Mouse (Mus musculus) liver, postnatal 0 days (tissue): Measurements from ENCODE around the gene Elovl4. TPM values are rescaled to one million over a fixed set of nuclear protein-coding genes. Genes with fewer than 3 reads are reported as not detected.

Source experiments
- ATAC-seq: fragments of 200-750 bp; cut with Nextera tagmentation; 2 replicates; pipeline ENCODE4 v1.8.0; 2017; ENCODE audit warnings: mild to moderate bottlenecking, moderate library complexity
- DNase-seq: peaks from one replicate; pipeline ENCODE4 v3.0.0-alpha.2; 2016
- H3K27ac ChIP-seq: fragments of 300-500 bp; sonication (generic); 2 replicates; pipeline ENCODE4 v1.5.1; 2014; ENCODE audit warnings: antibody characterized with exemption, moderate library complexity, mild to moderate bottlenecking, low read depth
- H3K27me3 ChIP-seq: fragments of 300-500 bp; sonication (generic); 2 replicates; pipeline ENCODE4 v1.6.1; 2014; ENCODE audit warnings: low read length, control low read depth, mixed read lengths; ENCODE audit not compliant: insufficient read depth
- H3K36me3 ChIP-seq: fragments of 300-500 bp; sonication (generic); replicated peaks from 2 replicates; pipeline ENCODE4 v1.6.1; 2014; ENCODE audit warnings: mild to moderate bottlenecking, control low read depth, low read length, moderate library complexity, mixed read lengths; ENCODE audit not compliant: insufficient read depth
- H3K4me1 ChIP-seq: fragments of 300-500 bp; sonication (generic); 2 replicates; pipeline ENCODE4 v1.6.1; 2014; ENCODE audit warnings: antibody characterized with exemption, mild to moderate bottlenecking, control low read depth; ENCODE audit not compliant: insufficient read depth
- H3K4me2 ChIP-seq: fragments of 300-500 bp; sonication (generic); 2 replicates; pipeline ENCODE4 v1.6.1; 2014; ENCODE audit warnings: low read depth, mild to moderate bottlenecking, low read length, moderate library complexity, mixed read lengths
- H3K4me3 ChIP-seq: fragments of 300-500 bp; sonication (generic); 2 replicates; pipeline ENCODE4 v1.5.1; 2014; ENCODE audit warnings: low read depth, low read length
- H3K9ac ChIP-seq: fragments of 300-500 bp; sonication (generic); replicated peaks from 2 replicates; pipeline ENCODE4 v1.6.1; 2014; ENCODE audit warnings: mild to moderate bottlenecking, moderate library complexity
- H3K9me3 ChIP-seq: fragments of 300-500 bp; sonication (generic); 2 replicates; pipeline ENCODE4 v1.6.1; 2016; ENCODE audit warnings: mild to moderate bottlenecking, control low read depth, low read length, mixed read lengths
- CTCF ChIP-seq: sonication (generic); IDR thresholded peaks from 2 replicates; pipeline ENCODE4 v1.5.1; 2016; ENCODE audit warnings: antibody characterized with exemption, low read depth
- EP300 ChIP-seq: IDR thresholded peaks from 2 replicates; pipeline ENCODE4 v1.6.1; 2016; ENCODE audit warnings: antibody characterized with exemption, low read depth, mild to moderate bottlenecking
- WGBS: fragments of 180-500 bp; shearing (Covaris S2); extraction: QIAGEN DNeasy Blood & Tissue Kit; methylation state at CpG from one replicate; pipeline ENCODE4 v1.1.7; 2014; ENCODE audit not compliant: insufficient replicate concordance; 5-methylcytosine and 5-hydroxymethylcytosine counted together
- polyA plus RNA-seq: library from polyadenylated mRNA; unstranded; fragments of >200 nt; fragmentation: Nextera tagmentation; extraction: Ambion mirVana; gene quantifications from 2 replicates; pipeline ENCODE4 v1.2.1, GENCODE M21; 2015

Gene Elovl4
- polyA plus RNA-seq: 0.04 and 0.09 TPM in 2 replicates

DNA sequence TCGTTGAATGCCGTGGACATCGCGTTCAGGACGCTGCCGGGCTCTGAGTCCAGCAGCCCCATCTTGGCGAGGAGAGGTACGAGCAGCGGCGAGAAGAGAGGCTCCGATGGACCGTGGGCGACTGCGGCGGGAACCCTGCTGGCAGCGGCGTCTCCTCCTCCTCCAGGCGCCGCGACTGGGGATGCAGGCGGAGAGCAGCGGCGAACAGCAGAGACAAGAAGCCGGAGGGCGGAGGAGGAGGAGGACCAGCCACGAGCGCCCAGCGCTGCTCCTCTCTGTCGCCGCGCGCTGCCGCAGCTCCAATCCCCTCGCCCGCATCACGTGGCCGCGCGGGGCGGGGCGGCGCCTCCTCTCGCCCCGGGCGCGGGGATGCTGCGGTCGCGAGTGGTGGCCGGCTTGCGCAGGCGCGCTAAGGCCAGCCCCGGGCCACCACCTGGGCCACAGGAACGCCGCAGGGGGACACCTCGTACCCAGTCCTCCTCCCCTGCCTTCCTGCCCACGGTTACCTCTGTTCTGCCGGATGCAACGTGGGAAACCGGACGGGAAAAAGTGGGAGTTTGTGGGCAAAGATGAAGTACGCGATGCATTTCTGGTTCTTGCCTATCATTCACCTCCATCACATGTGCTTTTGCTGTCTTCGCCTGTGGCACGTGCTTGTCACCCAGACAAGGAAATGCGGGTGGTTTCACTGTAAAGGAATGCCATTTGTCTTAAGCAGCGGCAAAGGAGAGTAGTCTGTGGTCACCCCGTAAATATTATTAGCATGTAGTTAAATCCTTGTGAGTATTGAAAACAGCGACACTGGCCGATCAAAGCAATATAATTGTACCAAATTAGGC is at the start of gene Elovl4:
TSS of gene Elovl4 (minus strand) at position 301 of the 839 bp plus-strand sequence.
- ATAC-seq (peak; percentile 40), DNase-seq (peak; percentile 20)
- H3K27me3 ChIP-seq: peaks cover 41% of the 10 kb centered on the region
- TF ChIP-seq EP300 (no peak), CTCF (no peak)
- no peak within 1 kb of the TSS for H3K27ac ChIP-seq
- H3K36me3 ChIP-seq: no peaks in the 10 kb centered on the region
- no peaks in the 10 kb centered on the region for H3K9me3 ChIP-seq
- WGBS: 3% methylated on average over 63 of the region's 71 CpGs
- peak within 1 kb of the TSS; percentile 71 for H3K4me2 ChIP-seq
- no peak within 1 kb of the TSS; the same call in 1 of the 2 replicates for H3K9ac ChIP-seq
- H3K4me3 ChIP-seq: peak within 1 kb of the TSS; percentile 52
- peaks cover 10% of the 10 kb centered on the region for H3K4me1 ChIP-seq

DNA sequence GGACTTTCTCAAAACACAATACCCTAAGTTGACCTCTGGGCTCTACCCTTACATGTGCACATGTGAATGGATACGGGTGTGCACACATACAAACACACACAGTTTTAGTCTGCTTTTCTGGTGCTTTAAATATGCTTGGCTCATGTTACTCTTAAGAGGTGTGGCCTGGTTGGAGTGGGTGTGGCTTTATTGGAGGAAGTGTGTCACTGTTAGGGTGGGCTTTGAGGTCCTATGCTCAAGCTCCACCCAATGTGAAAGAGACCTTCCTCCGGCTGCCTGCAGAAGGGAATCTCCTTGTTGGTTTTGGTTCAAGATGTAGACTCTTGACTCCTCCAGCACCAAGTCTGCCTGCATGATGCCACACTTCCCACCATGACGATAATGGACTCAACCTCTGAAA is 46.4 kb upstream of the Elovl4 start:
- 91% methylated on average over 3 of the region's 3 CpGs for WGBS
- Histone ChIP-seq H3K4me2 (no peak overlapping the region), H3K4me1 (no peaks in the 10 kb centered on the region), H3K36me3 (peaks cover 27% of the 10 kb centered on the region), H3K4me3 (no peak overlapping the region), H3K9me3 (no peaks in the 10 kb centered on the region), H3K27ac (no peak overlapping the region), H3K27me3 (no peaks in the 10 kb centered on the region), H3K9ac (no peak overlapping the region)
- TF ChIP-seq EP300 (no peak), CTCF (no peak)
- DNase-seq (no peak), ATAC-seq (no peak)

DNA sequence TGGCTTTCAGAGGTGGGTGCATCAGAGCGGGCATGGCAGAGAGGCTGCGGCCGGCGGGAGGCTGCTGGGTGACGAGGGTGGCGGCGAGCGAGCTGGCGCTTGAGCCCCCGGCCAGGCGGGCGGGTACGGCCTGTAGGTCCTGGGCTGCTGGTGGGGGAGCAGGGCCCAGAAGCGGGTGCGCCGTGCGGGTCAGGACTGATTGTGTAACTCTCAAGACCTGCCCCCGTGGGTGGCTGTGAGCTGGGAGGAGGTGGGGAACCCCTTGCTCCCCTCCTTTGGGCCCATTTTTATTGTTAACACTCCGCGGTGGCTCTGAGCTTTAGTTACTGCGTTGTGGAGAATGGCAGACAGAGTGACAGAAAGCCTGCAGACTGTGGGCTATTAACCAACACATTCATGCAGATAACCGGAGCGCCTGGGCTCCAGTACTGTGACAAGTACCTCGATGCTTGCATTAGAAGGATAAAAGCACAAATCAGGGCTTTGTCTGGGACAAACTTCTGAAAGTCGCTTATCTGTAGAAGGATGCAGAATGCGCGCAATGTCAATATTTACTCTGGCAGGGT is 28.8 kb upstream of the Elovl4 start:
- Histone ChIP-seq H3K9me3 (no peaks in the 10 kb centered on the region), H3K4me3 (peak overlapping the region; percentile 97), H3K27ac (peak overlapping the region; percentile 46), H3K4me1 (peaks cover 3% of the 10 kb centered on the region; the same call in 1 of the 2 replicates), H3K27me3 (no peaks in the 10 kb centered on the region), H3K36me3 (peaks cover 9% of the 10 kb centered on the region), H3K4me2 (peak overlapping the region; percentile 92), H3K9ac (peak overlapping the region; percentile 87)
- TF ChIP-seq EP300 (no peak), CTCF (no peak)
- 3% methylated on average over 26 of the region's 27 CpGs for WGBS
- DNase-seq (no peak), ATAC-seq (peak; percentile 68)

DNA sequence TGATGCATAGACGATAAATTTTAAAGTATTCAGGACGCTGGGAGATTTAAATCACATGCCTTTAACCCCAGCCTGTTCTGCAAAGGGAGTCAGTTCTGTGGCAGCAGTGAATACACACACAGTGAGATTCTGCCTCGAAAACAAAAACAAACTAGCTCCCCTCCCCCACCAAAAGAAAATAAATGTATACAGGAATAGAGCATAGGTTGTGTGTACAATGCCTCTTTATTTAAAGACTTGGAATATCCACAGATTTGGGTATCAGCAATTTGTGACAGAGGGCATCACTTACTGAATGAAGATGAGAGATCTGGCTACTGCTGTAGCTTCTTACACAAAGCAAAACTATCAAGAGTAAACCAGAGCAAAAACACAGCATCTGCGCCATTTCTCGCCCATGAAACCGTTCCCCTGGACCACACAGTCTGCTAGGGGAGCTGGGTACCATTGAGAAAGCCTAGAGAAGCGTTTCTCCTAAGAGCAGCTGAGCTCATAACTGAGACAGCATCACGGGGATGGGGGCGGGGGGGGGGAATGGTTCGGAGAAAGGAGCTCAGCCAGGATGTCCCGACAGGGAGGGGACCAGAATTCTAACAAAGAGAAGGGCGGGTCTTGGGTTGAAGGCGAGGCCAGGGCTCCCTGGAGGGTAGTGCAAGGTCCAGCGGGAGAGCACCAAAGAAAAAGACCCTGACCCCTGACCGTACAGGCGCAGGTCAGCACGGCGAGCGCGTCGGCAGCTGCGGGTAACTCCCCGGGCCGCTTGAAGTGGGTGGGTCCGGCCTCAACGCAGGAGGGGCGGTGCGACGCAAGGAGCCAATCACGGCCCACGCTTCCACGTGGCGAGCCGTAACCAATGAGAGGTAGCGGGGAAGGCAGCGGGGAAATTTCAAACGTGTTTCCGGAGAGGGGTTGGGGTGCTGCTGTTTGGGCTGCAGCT is 28.0 kb upstream of the Elovl4 start, which contains the start of gene Ttk:
TSS of gene Ttk (plus strand) at position 879 of the 937 bp plus-strand sequence.
- no peak for TF ChIP-seq CTCF
- no peak for TF ChIP-seq EP300
- H3K27ac ChIP-seq: peak within 1 kb of the TSS; percentile 81
- H3K4me2 ChIP-seq: peak within 1 kb of the TSS; percentile 92

GRCm38 (mm10) chr9:83831152-83831551 is 25.1 kb upstream of the Elovl4 start:
- no peak overlapping the region for H3K9ac ChIP-seq
- H3K27ac ChIP-seq: no peak overlapping the region
- TF ChIP-seq CTCF (no peak), EP300 (no peak)
- DNase-seq (no peak), ATAC-seq (no peak)
- peaks cover 3% of the 10 kb centered on the region; the same call in 1 of the 2 replicates for H3K4me1 ChIP-seq
- H3K4me3 ChIP-seq: no peak overlapping the region
- no peaks in the 10 kb centered on the region for H3K9me3 ChIP-seq
- no peak overlapping the region for H3K4me2 ChIP-seq
- H3K27me3 ChIP-seq: no peaks in the 10 kb centered on the region
- no peaks in the 10 kb centered on the region for H3K36me3 ChIP-seq
- 69% methylated on average over 8 of the region's 8 CpGs for WGBS

More for the DNA sequence above, 28.0 kb upstream of the Elovl4 start, which contains the start of gene Ttk:
- Histone ChIP-seq H3K9ac (peak within 1 kb of the TSS; percentile 87), H3K4me1 (peaks cover 3% of the 10 kb centered on the region; the same call in 1 of the 2 replicates), H3K9me3 (no peaks in the 10 kb centered on the region), H3K4me3 (peak within 1 kb of the TSS; percentile 97), H3K27me3 (no peaks in the 10 kb centered on the region), H3K36me3 (peaks cover 5% of the 10 kb centered on the region; the same call in 1 of the 2 replicates)
- DNase-seq (peak; percentile 94), ATAC-seq (peak; percentile 99)
- WGBS: 2% methylated on average over 38 of the region's 38 CpGs
